Mouse (Mus musculus): ENCODE data around the gene Cav1.

DNA sequence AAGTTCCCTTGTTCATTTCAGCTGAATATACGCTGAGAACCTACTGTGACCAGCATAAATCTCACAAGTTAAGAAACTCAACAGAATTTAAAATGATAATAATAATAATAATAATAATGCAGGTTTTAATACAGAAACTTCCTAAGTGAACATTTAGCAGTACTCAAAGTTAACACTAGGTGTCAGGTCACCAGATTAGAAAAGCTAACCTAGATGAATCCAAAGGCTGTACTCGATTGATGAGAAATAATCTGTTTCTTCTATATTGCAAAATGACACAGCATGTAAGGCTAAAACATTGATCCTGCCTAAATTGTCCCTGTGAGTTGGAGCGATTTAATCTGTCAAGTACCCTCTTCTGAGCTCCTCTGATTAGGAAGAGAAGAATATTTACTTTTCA is 56.6 kb downstream of the Cav1 start:
- TF ChIP-seq CTCF (IDR thresholded peaks at IDR 0.05; ENCODE audit: insufficient read depth, low read depth, low read length) (no peak), POLR2A (IDR thresholded peaks at IDR 0.05; ENCODE audit: insufficient read depth, low read depth, low read length) (no peak)
